Mouse (Mus musculus) cortical plate, adult 2 months (tissue): ENCODE results near the gene Ccl11.

ENCODE experiments used
- CTCF ChIP-seq: fragments of 200-500 bp; IDR thresholded peaks from 2 replicates; pipeline ENCODE4 v1.5.1; 2011; ENCODE audit warnings: mild to moderate bottlenecking, control low read depth, low read length; ENCODE audit not compliant: insufficient read depth; ENCODE audit errors: extremely low read depth
- POLR2A ChIP-seq: fragments of 200-500 bp; IDR thresholded peaks from 2 replicates; pipeline ENCODE4 v1.6.1; 2011; ENCODE audit warnings: mild to moderate bottlenecking, low read length, control low read depth; ENCODE audit not compliant: insufficient read depth; ENCODE audit errors: extremely low read depth

- no peak for TF ChIP-seq CTCF
- no peak for TF ChIP-seq POLR2A
Measured at GRCm38 (mm10) chr11:82023769-82024168, 33.9 kb upstream of the Ccl11 start.
